Mouse (Mus musculus) ES-Bruce4 (cell line): Measurements from ENCODE around the gene Lce6a.

Experiments used
- CTCF ChIP-seq: IDR thresholded peaks from one replicate; pipeline ENCODE4 v1.8.1; 2011; ENCODE audit warnings: low read depth, low read length
- POLR2A ChIP-seq: IDR thresholded peaks from one replicate; pipeline ENCODE4 v1.8.1; 2011; ENCODE audit warnings: low read length; ENCODE audit not compliant: insufficient read depth

DNA sequence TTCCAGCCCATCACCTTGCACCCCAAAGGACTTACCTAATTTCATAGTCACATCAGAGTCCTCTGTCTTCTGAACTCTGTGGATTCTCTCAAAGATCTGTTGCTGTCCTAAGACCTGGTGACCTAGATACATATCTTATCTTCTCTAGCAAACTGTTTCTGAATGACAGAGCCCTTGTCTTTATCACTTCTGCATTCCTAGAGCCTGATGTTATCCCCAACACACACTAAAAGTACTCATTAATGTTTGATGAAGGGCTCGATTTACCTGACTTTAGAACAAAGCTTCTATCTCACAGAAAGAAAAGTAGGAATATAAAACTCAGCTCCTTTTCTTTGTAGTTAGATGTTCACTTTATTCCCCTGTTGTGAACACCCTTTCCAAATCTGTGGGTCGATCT is at the start of gene Lce6a:
- no peak for TF ChIP-seq CTCF
- TF ChIP-seq POLR2A: no peak
